9 mouse cellular contexts compared by ENCODE assay signal in the genomic region with DNA sequence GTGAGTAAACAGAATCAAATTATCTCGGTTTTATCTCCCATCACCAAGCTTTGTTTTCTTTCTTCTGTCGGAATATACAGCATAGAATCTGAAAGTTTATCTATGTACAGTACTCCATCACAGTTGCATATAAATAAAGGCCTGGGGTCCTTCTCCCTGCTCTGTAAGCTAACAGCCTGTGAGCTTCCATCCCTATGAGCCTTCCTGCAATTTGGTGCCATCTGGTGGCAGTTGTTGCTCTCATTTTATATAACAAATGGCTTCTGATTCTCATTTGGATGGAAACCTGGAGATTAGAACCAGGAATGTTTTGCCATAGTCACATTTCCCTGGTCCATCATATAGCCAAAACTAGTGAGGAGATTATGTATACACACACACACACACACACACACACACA.
A peak's percentile ranks its signal among the peaks of the same experiment; 100 is the strongest.
DNase-seq lines count a peak whose midpoint lies in the region; ATAC-seq and TF ChIP-seq lines count a peak whose summit lies in the region.
"Had no signal": no experiment of that assay in that cellular context is flagged by ENCODE, and none has a peak within 500 bp of the region (broad histone marks: within the 10 kb centered on the region; RNA-seq: fewer than 3 reads in every experiment).

No protein-coding gene starts in this region.

- peak; percentile 13; the same call in 1 of the 2 replicates for TF ChIP-seq CTCF in cerebellum, adult 2 months (IDR thresholded peaks at IDR 0.05; ENCODE audit: borderline replicate concordance, insufficient read depth, low read depth, low read length)
- TF ChIP-seq CTCF in forebrain, postnatal 0 days (IDR thresholded peaks at IDR 0.05; ENCODE audit: low read depth): peak; percentile 74

- no peak overlapping the region for H3K9ac ChIP-seq in forebrain, postnatal 0 days
- H3K9ac ChIP-seq: neural tube, embryonic 13.5 days had no signal

- no peaks in the 10 kb centered on the region for H3K4me1 ChIP-seq in cerebellum, adult 2 months (ENCODE audit: control insufficient read depth, insufficient read depth, low read length)
- no peaks in the 10 kb centered on the region for H3K4me1 ChIP-seq in forebrain, postnatal 0 days (ENCODE audit: insufficient read depth)
- H3K4me1 ChIP-seq: neural tube, embryonic 13.5 days had no signal

- no peak overlapping the region for H3K27ac ChIP-seq in cerebellum, adult 2 months (ENCODE audit: insufficient read depth, low read length)
- H3K27ac ChIP-seq in forebrain, postnatal 0 days (ENCODE audit: low read depth, low read length): no peak overlapping the region
- H3K27ac ChIP-seq: neural tube, embryonic 13.5 days had no signal

- 0 out of 2 replicates have a peak, but pooled peaks have one; percentile 36 for ATAC-seq in forebrain, postnatal 0 days

- peak in 1 of 2 experiments; percentile 9 for DNase-seq in cerebellum, adult 2 months
- no peak for DNase-seq in cerebellum, adult 11-12 months
- DNase-seq in testis, postnatal 10 days (ENCODE audit: low spot score): peak; percentile 70
- DNase-seq in testis, postnatal 14 days (ENCODE audit: low spot score): no peak
- DNase-seq in forebrain, postnatal 0 days: peak; percentile 81
- peak; percentile 62 to 74 for DNase-seq in left cerebral cortex, adult 18-20 months (ENCODE audit: low spot score in 2 of 2)
- peak; percentile 73 for DNase-seq in right cerebral cortex, postnatal 14 days
- no peak for DNase-seq in spleen, postnatal 14 days (ENCODE audit: low spot score in 2 of 2)

- H3K36me3 ChIP-seq in forebrain, postnatal 0 days (ENCODE audit: insufficient read depth): no peaks in the 10 kb centered on the region
- H3K36me3 ChIP-seq: neural tube, embryonic 13.5 days had no signal

- 40% methylated on average over 2 of the region's 2 CpGs for WGBS in cerebellum, adult 2 months
- WGBS in forebrain, postnatal 0 days: 28% methylated on average over 2 of the region's 2 CpGs

- H3K27me3 ChIP-seq in cerebellum, adult 2 months (ENCODE audit: control insufficient read depth, insufficient read depth, low read length): no peaks in the 10 kb centered on the region
- no peaks in the 10 kb centered on the region for H3K27me3 ChIP-seq in forebrain, postnatal 0 days (ENCODE audit: insufficient read depth, low read length)
- H3K27me3 ChIP-seq: neural tube, embryonic 13.5 days had no signal

- H3K4me2 ChIP-seq in forebrain, postnatal 0 days (ENCODE audit: low read depth): no peak overlapping the region
- H3K4me2 ChIP-seq: neural tube, embryonic 13.5 days had no signal

- no peak for TF ChIP-seq POLR2A in cerebellum, adult 2 months (IDR thresholded peaks at IDR 0.05; ENCODE audit: borderline replicate concordance, insufficient read depth, low read length)

- no peaks in the 10 kb centered on the region for H3K9me3 ChIP-seq in forebrain, postnatal 0 days (ENCODE audit: low read length)
- H3K9me3 ChIP-seq: neural tube, embryonic 13.5 days had no signal

- H3K4me3 ChIP-seq in cerebellum, adult 2 months (replicated peaks; ENCODE audit: insufficient read depth, low read depth, low read length): no peak overlapping the region
- no peak overlapping the region for H3K4me3 ChIP-seq in forebrain, postnatal 0 days (ENCODE audit: low read depth, low read length)
- H3K4me3 ChIP-seq: neural tube, embryonic 13.5 days had no signal

Comparison
In these comparisons a context has a peak if more than half of its experiments do, and no peak if none do; other contexts are left out.
1. DNase-seq: peak in testis, postnatal 10 days (single experiment), forebrain, postnatal 0 days (single experiment), left cerebral cortex, adult 18-20 months (2 of 2) and right cerebral cortex, postnatal 14 days (single experiment); none in cerebellum, adult 11-12 months (single experiment), testis, postnatal 14 days (single experiment) and spleen, postnatal 14 days (0 of 2).